Mouse (Mus musculus) heart, embryonic 12.5 days (tissue): ENCODE data around the gene BC049715. TPM values are rescaled to one million over a fixed set of nuclear protein-coding genes. Genes with fewer than 3 reads are reported as not detected.
A peak's percentile ranks its signal among the peaks of the same experiment; 100 is the strongest.

Experiments
- ATAC-seq: fragments of 200-750 bp; cut with Nextera tagmentation; 2 replicates; pipeline ENCODE4 v1.8.0; 2017; ENCODE audit warnings: moderate TSS enrichment, moderate library complexity; ENCODE audit not compliant: insufficient number of reproducible peaks, low FRiP score
- H3K27ac ChIP-seq: fragments of 300-500 bp; sonication (generic); 2 replicates; pipeline ENCODE4 v1.5.1; 2016; ENCODE audit warnings: mild to moderate bottlenecking, moderate library complexity; ENCODE audit not compliant: poor library complexity, severe bottlenecking
- H3K27me3 ChIP-seq: fragments of 300-500 bp; sonication (generic); replicated peaks from 2 replicates; pipeline ENCODE4 v1.6.1; 2016; ENCODE audit warnings: mild to moderate bottlenecking, moderate library complexity
- H3K36me3 ChIP-seq: fragments of 300-500 bp; sonication (generic); 2 replicates; pipeline ENCODE4 v1.6.1; 2016; ENCODE audit warnings: mild to moderate bottlenecking, moderate library complexity
- H3K4me1 ChIP-seq: fragments of 300-500 bp; sonication (generic); replicated peaks from 2 replicates; pipeline ENCODE4 v1.6.1; 2016; ENCODE audit warnings: mild to moderate bottlenecking
- H3K4me2 ChIP-seq: fragments of 300-500 bp; sonication (generic); 2 replicates; pipeline ENCODE4 v1.6.1; 2016; ENCODE audit warnings: mild to moderate bottlenecking, moderate library complexity
- H3K4me3 ChIP-seq: fragments of 300-500 bp; sonication (generic); 2 replicates; pipeline ENCODE4 v1.5.1; 2016; ENCODE audit warnings: mild to moderate bottlenecking
- H3K9ac ChIP-seq: fragments of 300-500 bp; sonication (generic); 2 replicates; pipeline ENCODE4 v1.6.1; 2016; ENCODE audit warnings: mild to moderate bottlenecking, moderate library complexity
- H3K9me3 ChIP-seq: fragments of 300-500 bp; sonication (generic); replicated peaks from 2 replicates; pipeline ENCODE4 v1.6.1; 2016; ENCODE audit warnings: mild to moderate bottlenecking, moderate library complexity
- WGBS: fragments of 180-500 bp; shearing (Covaris S2); methylation state at CpG from one replicate; pipeline ENCODE4 v1.1.7; 2016; 5-methylcytosine and 5-hydroxymethylcytosine counted together
- polyA plus RNA-seq: library from polyadenylated mRNA; unstranded; fragments of >200 nt; fragmentation: Nextera tagmentation; extraction: Ambion mirVana; gene quantifications from 2 replicates; pipeline ENCODE4 v1.2.1, GENCODE M21; 2016

Gene BC049715
- polyA plus RNA-seq, 1 experiment from 2014 or later: 1.5 TPM

DNA sequence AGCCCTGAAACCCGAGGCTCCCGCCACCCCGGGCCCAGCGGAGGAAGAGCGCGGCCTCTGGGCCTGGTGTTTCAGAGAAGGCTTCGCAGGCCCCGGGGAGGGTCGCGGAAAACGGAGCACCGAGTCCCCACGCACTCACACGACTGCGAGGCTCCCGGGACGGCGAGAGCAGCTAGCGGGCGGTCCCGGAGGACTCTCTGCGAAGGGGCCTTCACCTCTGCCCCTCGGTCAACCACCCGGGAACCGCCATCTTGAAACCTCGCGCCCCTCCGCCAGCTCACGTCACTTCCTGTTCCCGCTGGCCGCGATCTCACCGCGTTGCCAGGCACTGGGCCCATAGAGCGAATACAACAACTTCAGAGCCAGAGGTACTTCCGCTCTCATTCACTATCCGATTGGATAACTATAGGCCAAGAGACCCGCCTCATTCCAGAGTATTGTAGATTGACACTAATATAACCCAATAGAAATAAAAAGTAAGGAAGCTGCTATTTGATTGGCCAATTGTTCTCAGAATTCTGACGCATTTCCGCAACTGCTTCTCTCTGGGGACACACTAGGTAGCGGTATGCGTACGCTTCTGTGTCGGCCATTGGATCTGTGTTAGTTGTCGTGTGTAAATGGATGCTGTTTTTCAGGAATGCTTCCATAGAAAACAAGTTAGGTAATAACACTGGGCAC is 595 bp downstream of the BC049715 start, which contains the start of gene Wbp11:
Wbp11 (minus strand) TSS at position 353 of the 681 bp plus-strand sequence.
- Histone ChIP-seq H3K4me2 (peak within 1 kb of the TSS; percentile 79), H3K27ac (peak within 1 kb of the TSS; percentile 87), H3K4me1 (peaks cover 6% of the 10 kb centered on the region; the same call in 1 of the 2 replicates), H3K4me3 (peak within 1 kb of the TSS; percentile 99), H3K9ac (peak within 1 kb of the TSS; percentile 100), H3K9me3 (no peaks in the 10 kb centered on the region), H3K36me3 (peaks cover 20% of the 10 kb centered on the region), H3K27me3 (no peaks in the 10 kb centered on the region)
- ATAC-seq: peak; percentile 100
- under 1% methylated on average over 45 of the region's 45 CpGs for WGBS

GRCm38 (mm10) chr6:136828681-136829080 is 1.3 kb downstream of the BC049715 start:
- Histone ChIP-seq H3K36me3 (peaks cover 18% of the 10 kb centered on the region), H3K9ac (peak overlapping the region; percentile 65; the same call in 1 of the 2 replicates)

DNA sequence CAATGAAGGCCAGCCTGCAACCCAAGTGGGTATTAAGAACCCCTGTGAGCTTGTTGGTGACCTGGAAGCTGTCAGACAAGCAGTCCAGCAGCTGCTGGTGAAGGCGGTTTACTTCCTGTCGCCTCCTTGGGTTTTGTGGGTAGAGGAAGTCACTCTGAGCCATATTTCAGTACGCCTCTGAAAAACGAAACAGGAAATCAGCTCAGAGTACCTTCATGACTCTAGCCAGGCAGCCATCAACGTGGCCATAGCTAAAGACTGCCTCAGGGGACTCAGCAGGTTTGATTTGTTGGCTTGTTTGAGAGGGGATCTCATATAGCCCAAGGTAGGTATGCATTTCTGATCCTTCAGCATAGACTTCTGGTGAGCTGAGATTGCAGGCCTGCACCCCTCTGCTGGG is 4.3 kb downstream of the BC049715 start:
- 67% methylated on average over 5 of the region's 5 CpGs for WGBS

More at GRCm38 (mm10) chr6:136828681-136829080, 1.3 kb downstream of the BC049715 start:
- Histone ChIP-seq H3K9me3 (no peaks in the 10 kb centered on the region), H3K4me2 (peak overlapping the region; percentile 64), H3K27ac (peak overlapping the region; percentile 77; the same call in 1 of the 2 replicates), H3K27me3 (no peaks in the 10 kb centered on the region), H3K4me3 (peak overlapping the region; percentile 99), H3K4me1 (peaks cover 6% of the 10 kb centered on the region; the same call in 1 of the 2 replicates)
- no peak for ATAC-seq
- 31% methylated on average over 4 of the region's 4 CpGs for WGBS

DNA sequence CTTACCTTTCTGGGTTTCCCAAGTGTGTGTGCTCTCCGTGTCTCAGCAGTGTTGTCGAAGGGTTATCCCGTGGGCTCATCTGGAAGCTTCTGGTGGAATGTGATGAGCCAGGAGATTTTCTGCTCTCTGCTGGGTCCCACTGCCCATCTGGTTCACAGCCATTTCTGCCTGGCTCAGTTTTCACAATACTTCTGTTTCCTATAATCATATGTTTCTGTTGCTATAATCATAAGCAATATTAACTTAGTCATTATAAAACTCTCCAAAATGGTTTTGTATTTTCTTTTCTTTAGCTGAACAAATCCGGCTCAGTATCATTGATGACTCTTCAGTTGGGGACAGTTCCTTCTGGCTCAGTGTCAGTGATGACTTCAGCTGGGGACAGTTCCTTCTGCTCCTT is 7.9 kb downstream of the BC049715 start, which contains the start of gene Smco3:
Smco3 (minus strand) TSS at position 101 of the 400 bp plus-strand sequence.
- no peak within 1 kb of the TSS for H3K4me3 ChIP-seq
- H3K9me3 ChIP-seq: no peaks in the 10 kb centered on the region
- no peak within 1 kb of the TSS for H3K9ac ChIP-seq
- 41% methylated on average over 4 of the region's 4 CpGs for WGBS
- H3K27ac ChIP-seq: no peak within 1 kb of the TSS
- no peak within 1 kb of the TSS for H3K4me2 ChIP-seq
- no peaks in the 10 kb centered on the region for H3K36me3 ChIP-seq
- no peaks in the 10 kb centered on the region for H3K4me1 ChIP-seq
- H3K27me3 ChIP-seq: no peaks in the 10 kb centered on the region
- no peak for ATAC-seq

More for the DNA sequence above, 4.3 kb downstream of the BC049715 start:
- Histone ChIP-seq H3K27me3 (no peaks in the 10 kb centered on the region), H3K9me3 (no peaks in the 10 kb centered on the region), H3K9ac (no peak overlapping the region), H3K4me1 (peaks cover 6% of the 10 kb centered on the region; the same call in 1 of the 2 replicates), H3K4me2 (no peak overlapping the region), H3K36me3 (no peaks in the 10 kb centered on the region), H3K27ac (no peak overlapping the region), H3K4me3 (no peak overlapping the region)
- no peak for ATAC-seq

GRCm38 (mm10) chr6:136837323-136837722 is 9.9 kb downstream of the BC049715 start:
- no peaks in the 10 kb centered on the region for H3K9me3 ChIP-seq
- no peaks in the 10 kb centered on the region for H3K27me3 ChIP-seq
- WGBS: 75% methylated on average over 3 of the region's 3 CpGs
- H3K4me2 ChIP-seq: no peak overlapping the region
- H3K36me3 ChIP-seq: no peaks in the 10 kb centered on the region
- no peaks in the 10 kb centered on the region for H3K4me1 ChIP-seq
- ATAC-seq: no peak
- no peak overlapping the region for H3K27ac ChIP-seq
- no peak overlapping the region for H3K4me3 ChIP-seq
- H3K9ac ChIP-seq: no peak overlapping the region

GRCm38 (mm10) chr6:136844903-136845302 is 17.5 kb downstream of the BC049715 start:
- Histone ChIP-seq H3K9ac (no peak overlapping the region), H3K4me2 (no peak overlapping the region), H3K4me3 (no peak overlapping the region), H3K36me3 (peaks cover 20% of the 10 kb centered on the region), H3K27ac (no peak overlapping the region), H3K4me1 (peaks cover 7% of the 10 kb centered on the region; the same call in 1 of the 2 replicates), H3K9me3 (no peaks in the 10 kb centered on the region), H3K27me3 (no peaks in the 10 kb centered on the region)
- 64% methylated on average over 2 of the region's 2 CpGs for whole genome bisulfite sequencing
- ATAC-seq: no peak

DNA sequence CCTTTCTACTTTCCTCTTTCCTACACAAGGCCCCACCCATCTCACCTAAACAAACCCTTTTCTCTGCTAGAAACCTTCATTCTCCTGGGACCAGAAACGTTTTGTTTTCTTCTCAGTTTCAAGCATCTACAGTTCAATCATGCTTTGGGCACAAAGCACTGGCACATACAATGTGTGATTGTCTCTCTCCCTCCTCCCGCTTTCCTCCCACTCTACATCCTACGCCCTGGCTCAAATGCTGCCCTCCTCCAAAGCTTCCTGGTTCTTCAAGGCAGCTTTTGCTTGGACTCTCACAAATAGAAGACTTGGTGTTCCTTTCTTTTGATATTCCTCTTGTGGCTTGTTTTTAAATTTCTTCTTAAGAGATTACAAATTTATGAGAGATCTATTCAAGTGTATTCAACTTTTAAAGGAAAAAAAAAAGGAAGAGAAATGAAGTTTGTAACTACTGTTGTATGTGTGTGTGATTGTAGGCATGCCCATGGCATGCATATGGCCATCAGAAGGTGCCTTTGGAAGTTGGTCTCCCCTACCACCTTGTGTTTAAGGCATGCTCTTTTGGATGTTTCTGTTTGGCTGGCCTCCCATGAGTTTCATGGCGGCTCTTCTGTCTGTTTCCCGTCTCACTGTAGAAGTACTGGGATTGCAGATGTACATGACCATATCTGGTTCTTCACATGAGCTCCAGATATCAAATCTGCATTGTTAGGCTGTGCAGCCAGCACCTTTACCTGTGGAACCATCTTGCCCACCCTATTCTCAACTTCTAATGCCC is 18.5 kb downstream of the BC049715 start:
- H3K9ac ChIP-seq: no peak overlapping the region
- no peaks in the 10 kb centered on the region for H3K9me3 ChIP-seq
- peaks cover 14% of the 10 kb centered on the region; the same call in 1 of the 2 replicates for H3K4me1 ChIP-seq
- no peak overlapping the region for H3K4me2 ChIP-seq
- H3K4me3 ChIP-seq: no peak overlapping the region
- 66% methylated on average over 5 of the region's 5 CpGs for WGBS
- no peak for ATAC-seq
- peaks cover 20% of the 10 kb centered on the region for H3K36me3 ChIP-seq
- no peaks in the 10 kb centered on the region for H3K27me3 ChIP-seq
- H3K27ac ChIP-seq: no peak overlapping the region

DNA sequence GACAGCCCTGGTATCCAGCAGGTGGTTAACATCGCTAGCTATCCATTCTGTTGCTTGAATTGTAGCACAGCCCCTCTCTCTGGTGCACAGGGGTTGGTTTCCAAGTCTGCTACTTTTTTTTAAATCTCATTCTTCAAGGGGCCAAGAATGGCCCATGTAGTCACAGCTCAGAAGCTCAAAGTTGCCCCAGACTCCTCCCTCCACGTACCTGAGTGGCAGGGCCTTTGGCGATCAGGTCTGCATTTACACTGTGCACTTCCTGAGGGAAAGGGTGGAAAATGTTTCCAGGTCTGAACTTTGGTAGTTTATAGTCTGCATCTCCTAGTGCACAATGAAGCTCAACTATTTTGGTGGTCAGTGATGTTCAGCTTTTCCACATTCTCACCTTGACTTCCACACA is 19.8 kb downstream of the BC049715 start:
- Histone ChIP-seq H3K36me3 (peaks cover 26% of the 10 kb centered on the region), H3K27me3 (no peaks in the 10 kb centered on the region), H3K9ac (no peak overlapping the region), H3K4me3 (no peak overlapping the region), H3K27ac (no peak overlapping the region), H3K4me1 (peaks cover 14% of the 10 kb centered on the region; the same call in 1 of the 2 replicates), H3K9me3 (no peaks in the 10 kb centered on the region), H3K4me2 (no peak overlapping the region)
- no peak for ATAC-seq
- 93% methylated on average over 3 of the region's 3 CpGs for whole genome bisulfite sequencing

DNA sequence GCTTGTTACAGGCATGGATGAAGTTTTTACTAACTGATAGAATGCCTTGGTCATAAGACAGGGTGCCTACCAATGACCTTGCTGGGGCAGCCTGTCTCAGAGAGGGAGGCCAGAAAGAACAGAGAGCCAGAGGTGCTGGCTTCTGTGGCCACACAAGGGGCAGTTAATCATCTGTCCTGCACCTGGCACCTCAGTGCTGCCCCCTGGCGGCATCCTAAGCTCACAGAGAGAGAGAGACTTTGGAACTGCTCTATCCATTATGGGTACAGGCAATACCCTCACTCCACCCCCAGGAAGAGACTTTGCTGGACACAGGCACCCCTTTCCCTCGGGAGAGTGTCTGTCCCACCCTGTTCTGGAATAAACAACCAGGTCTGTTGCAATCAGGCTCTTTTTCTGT is 20.4 kb downstream of the BC049715 start:
- Histone ChIP-seq H3K27ac (no peak overlapping the region), H3K9ac (no peak overlapping the region), H3K4me1 (peaks cover 19% of the 10 kb centered on the region), H3K9me3 (no peaks in the 10 kb centered on the region), H3K36me3 (peaks cover 26% of the 10 kb centered on the region), H3K27me3 (no peaks in the 10 kb centered on the region), H3K4me3 (no peak overlapping the region), H3K4me2 (no peak overlapping the region)
- ATAC-seq: 0 out of 2 replicates have a peak, but pooled peaks have one; percentile 24
- WGBS: 20% methylated on average over 2 of the region's 2 CpGs

GRCm38 (mm10) chr6:136848399-136848798 is 21.0 kb downstream of the BC049715 start:
- no peak overlapping the region for H3K4me2 ChIP-seq
- peaks cover 26% of the 10 kb centered on the region for H3K36me3 ChIP-seq
- no peak overlapping the region for H3K4me3 ChIP-seq
- no peaks in the 10 kb centered on the region for H3K9me3 ChIP-seq
- H3K27me3 ChIP-seq: no peaks in the 10 kb centered on the region
- WGBS: 80% methylated on average over 8 of the region's 8 CpGs
- ATAC-seq: no peak
- peaks cover 22% of the 10 kb centered on the region for H3K4me1 ChIP-seq
- H3K27ac ChIP-seq: no peak overlapping the region
- H3K9ac ChIP-seq: no peak overlapping the region

DNA sequence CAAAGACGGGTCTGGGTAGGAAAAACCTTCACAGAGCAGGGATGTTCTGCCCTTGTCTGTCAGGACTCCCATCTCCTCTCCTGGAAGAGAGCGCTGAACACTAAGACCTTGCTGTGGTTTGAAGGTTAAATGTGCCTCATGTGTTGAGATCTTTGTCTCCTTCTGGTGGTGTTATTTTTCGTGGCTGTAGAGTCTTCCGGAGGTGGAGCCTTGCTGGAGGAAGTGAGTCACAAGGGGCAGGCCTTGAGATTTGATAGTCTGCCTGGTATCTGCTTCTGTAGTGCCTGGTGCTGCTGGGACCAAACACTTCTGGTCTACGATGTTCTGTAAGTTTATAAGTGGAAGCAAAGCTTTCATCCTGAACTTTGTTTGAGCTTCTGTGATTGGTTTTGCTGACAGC is 21.5 kb downstream of the BC049715 start:
- peaks cover 26% of the 10 kb centered on the region for H3K36me3 ChIP-seq
- no peak overlapping the region for H3K4me2 ChIP-seq
- no peak overlapping the region for H3K4me3 ChIP-seq
- H3K4me1 ChIP-seq: peaks cover 22% of the 10 kb centered on the region
- no peak overlapping the region for H3K27ac ChIP-seq
- no peak for ATAC-seq
- no peak overlapping the region for H3K9ac ChIP-seq
- WGBS: 82% methylated on average over 5 of the region's 5 CpGs
- H3K27me3 ChIP-seq: no peaks in the 10 kb centered on the region
- no peaks in the 10 kb centered on the region for H3K9me3 ChIP-seq
